Mouse (Mus musculus): ENCODE data around the gene Adk. TPM values are rescaled to one million over a fixed set of nuclear protein-coding genes. Genes with fewer than 3 reads are reported as not detected.

Gene Adk
- polyA plus RNA-seq, 1 experiment from 2014 or later: 475 TPM

DNA sequence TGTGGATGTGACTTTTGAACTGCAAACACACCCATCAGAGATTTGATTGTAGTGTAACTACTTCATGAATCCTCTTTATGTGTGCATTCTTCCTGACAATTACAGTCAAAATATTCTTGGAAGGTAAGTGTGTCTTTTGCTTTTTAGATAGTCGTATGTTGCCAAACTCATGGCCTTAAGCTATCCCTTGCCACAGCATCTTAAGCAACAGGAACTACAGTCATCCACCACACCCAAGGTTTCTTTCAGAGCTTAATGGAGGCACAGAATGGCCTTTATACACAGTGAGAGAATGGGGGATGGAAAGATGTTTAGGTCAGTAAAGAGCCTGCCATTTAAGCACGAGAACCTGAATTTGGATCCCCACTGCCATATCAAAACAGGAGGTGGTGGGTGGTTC, 4.5 kb upstream of the Adk start:
- Histone ChIP-seq H3K27me3 (ENCODE audit: insufficient read depth, low read length) (no peaks in the 10 kb centered on the region), H3K27ac (ENCODE audit: low read depth) (peak overlapping the region; percentile 66; the same call in 1 of the 2 replicates), H3K36me3 (replicated peaks; ENCODE audit: insufficient read depth, low read length) (peaks cover 19% of the 10 kb centered on the region), H3K4me3 (ENCODE audit: low read depth, low read length) (no peak overlapping the region), H3K9ac (replicated peaks) (no peak overlapping the region), H3K4me1 (ENCODE audit: insufficient read depth) (peaks cover 11% of the 10 kb centered on the region; the same call in 1 of the 2 replicates), H3K9me3 (ENCODE audit: low read length) (no peaks in the 10 kb centered on the region), H3K4me2 (ENCODE audit: low read depth, low read length) (peak overlapping the region; percentile 33; the same call in 1 of the 2 replicates)
- TF ChIP-seq EP300 (IDR thresholded peaks at IDR 0.05; ENCODE audit: low read depth) (no peak), CTCF (IDR thresholded peaks at IDR 0.05; ENCODE audit: low read depth) (no peak)
- ATAC-seq (no peak), DNase-seq (no peak)
- 77% methylated on average over 2 of the region's 2 CpGs for WGBS (ENCODE audit: insufficient replicate concordance)

DNA sequence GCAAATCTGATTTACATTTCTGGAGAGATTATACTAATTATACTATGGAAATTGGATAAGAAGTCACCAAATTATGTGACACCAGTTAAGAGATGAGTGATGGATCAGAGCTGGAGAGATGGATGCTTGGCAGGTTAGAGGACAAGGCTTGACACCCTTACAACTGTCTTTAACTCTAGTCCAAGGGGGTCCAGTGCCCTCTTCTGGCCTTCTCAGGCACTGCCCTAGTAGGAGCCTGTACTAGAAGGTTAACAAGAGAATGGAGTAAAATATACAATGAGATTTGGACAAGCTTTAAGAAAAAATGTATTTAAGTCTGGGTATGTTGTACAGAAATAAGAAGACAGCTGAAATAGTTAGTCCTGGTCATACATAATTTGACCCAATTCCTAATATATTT, 3.5 kb upstream of the Adk start:
- peak; percentile 57 for DNase-seq
- H3K36me3 ChIP-seq (replicated peaks; ENCODE audit: insufficient read depth, low read length): peaks cover 12% of the 10 kb centered on the region; the same call in 1 of the 2 replicates
- peaks cover 16% of the 10 kb centered on the region; the same call in 1 of the 2 replicates for H3K4me1 ChIP-seq (ENCODE audit: insufficient read depth)
- TF ChIP-seq EP300 (IDR thresholded peaks at IDR 0.05; ENCODE audit: low read depth): no peak
- peak; percentile 75 for TF ChIP-seq CTCF (IDR thresholded peaks at IDR 0.05; ENCODE audit: low read depth)
- H3K4me3 ChIP-seq (ENCODE audit: low read depth, low read length): no peak overlapping the region
- H3K4me2 ChIP-seq (ENCODE audit: low read depth, low read length): no peak overlapping the region
- no peak for ATAC-seq
- no peaks in the 10 kb centered on the region for H3K9me3 ChIP-seq (ENCODE audit: low read length)
- H3K9ac ChIP-seq (replicated peaks): no peak overlapping the region
- H3K27me3 ChIP-seq (ENCODE audit: insufficient read depth, low read length): no peaks in the 10 kb centered on the region
- H3K27ac ChIP-seq (ENCODE audit: low read depth): no peak overlapping the region

DNA sequence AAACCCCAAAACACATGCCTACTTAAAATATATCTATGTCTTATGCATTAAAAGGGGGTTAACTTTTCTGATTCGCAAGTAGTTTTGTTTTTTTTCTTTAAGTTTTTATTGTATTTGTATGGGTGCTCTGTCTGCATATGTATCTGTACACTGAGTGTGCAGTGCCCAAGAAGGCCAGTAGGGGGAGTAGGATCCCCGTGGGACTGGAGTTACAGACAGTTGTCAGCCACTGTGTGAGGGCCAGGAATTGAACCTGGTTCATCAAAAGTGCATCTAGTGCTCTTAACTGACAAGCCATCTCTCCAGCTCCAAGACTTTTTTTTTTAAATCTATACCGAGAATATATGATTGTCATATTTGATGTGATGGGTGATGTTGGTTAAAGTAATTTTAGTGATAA, 1.6 kb upstream of the Adk start:
- 70% methylated on average over 3 of the region's 3 CpGs for WGBS (ENCODE audit: insufficient replicate concordance)
- no peak overlapping the region for H3K27ac ChIP-seq (ENCODE audit: low read depth)
- peaks cover 16% of the 10 kb centered on the region; the same call in 1 of the 2 replicates for H3K4me1 ChIP-seq (ENCODE audit: insufficient read depth)
- peak overlapping the region; percentile 87 for H3K4me2 ChIP-seq (ENCODE audit: low read depth, low read length)
- TF ChIP-seq CTCF (IDR thresholded peaks at IDR 0.05; ENCODE audit: low read depth) (peak; percentile 74), EP300 (IDR thresholded peaks at IDR 0.05; ENCODE audit: low read depth) (no peak)
- DNase-seq (peak; percentile 73), ATAC-seq (no peak)
- H3K27me3 ChIP-seq (ENCODE audit: insufficient read depth, low read length): no peaks in the 10 kb centered on the region
- H3K9me3 ChIP-seq (ENCODE audit: low read length): no peaks in the 10 kb centered on the region
- H3K4me3 ChIP-seq (ENCODE audit: low read depth, low read length): peak overlapping the region; percentile 96; the same call in 1 of the 2 replicates
- 0 out of 2 replicates have a peak, but pooled peaks cover 5% of the 10 kb centered on the region for H3K36me3 ChIP-seq (replicated peaks; ENCODE audit: insufficient read depth, low read length)
- no peak overlapping the region for H3K9ac ChIP-seq (replicated peaks)

DNA sequence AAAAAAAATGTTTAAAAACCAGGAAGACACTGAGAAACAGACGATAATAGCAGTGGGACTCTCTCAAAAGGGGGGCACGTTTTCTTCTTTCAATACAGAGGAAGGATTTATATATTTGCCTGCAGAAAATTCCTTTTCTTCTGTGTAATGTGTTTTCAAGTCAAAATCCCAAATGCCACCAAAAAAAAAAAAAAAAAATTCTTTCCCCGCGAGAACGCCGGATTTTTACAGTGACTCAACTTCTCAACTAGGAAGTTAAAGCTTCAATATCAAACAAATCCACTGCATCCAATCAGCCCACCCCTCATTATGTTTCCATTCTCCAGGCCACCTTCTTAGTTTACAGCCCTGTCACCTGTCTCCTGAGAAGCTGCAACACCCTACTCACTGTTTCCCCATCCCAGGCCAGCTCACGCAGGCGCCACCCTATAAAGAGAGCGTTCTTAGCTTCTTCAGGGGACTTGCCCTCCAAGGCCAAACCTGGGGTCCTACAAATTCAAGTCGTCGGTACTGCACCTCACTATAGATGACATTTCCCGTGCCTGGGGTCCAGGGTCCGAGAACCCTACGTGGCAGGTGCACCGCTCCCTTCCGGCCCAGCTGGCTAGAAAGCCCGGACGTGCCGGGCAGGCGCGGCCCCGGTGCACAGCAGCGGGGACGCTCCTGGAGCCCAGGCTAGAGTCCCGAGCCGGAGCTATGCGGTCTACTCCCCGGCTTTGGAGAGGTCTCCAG, 828 bp upstream of the Adk start:
- peaks cover 16% of the 10 kb centered on the region; the same call in 1 of the 2 replicates for H3K4me1 ChIP-seq (ENCODE audit: insufficient read depth)
- peak overlapping the region; percentile 96 for H3K27ac ChIP-seq (ENCODE audit: low read depth)
- H3K4me2 ChIP-seq (ENCODE audit: low read depth, low read length): peak overlapping the region; percentile 87
- peak overlapping the region; percentile 96 for H3K4me3 ChIP-seq (ENCODE audit: low read depth, low read length)
- no peak for TF ChIP-seq CTCF (IDR thresholded peaks at IDR 0.05; ENCODE audit: low read depth)
- no peak for TF ChIP-seq EP300 (IDR thresholded peaks at IDR 0.05; ENCODE audit: low read depth)
- no peaks in the 10 kb centered on the region for H3K9me3 ChIP-seq (ENCODE audit: low read length)
- H3K27me3 ChIP-seq (ENCODE audit: insufficient read depth, low read length): no peaks in the 10 kb centered on the region
- H3K9ac ChIP-seq (replicated peaks): peak overlapping the region; percentile 93
- WGBS (ENCODE audit: insufficient replicate concordance): 6% methylated on average over 25 of the region's 28 CpGs
- DNase-seq (no peak), ATAC-seq (peak; percentile 0; the same call in 1 of the 2 replicates)
- H3K36me3 ChIP-seq (replicated peaks; ENCODE audit: insufficient read depth, low read length): 0 out of 2 replicates have a peak, but pooled peaks cover 3% of the 10 kb centered on the region

DNA sequence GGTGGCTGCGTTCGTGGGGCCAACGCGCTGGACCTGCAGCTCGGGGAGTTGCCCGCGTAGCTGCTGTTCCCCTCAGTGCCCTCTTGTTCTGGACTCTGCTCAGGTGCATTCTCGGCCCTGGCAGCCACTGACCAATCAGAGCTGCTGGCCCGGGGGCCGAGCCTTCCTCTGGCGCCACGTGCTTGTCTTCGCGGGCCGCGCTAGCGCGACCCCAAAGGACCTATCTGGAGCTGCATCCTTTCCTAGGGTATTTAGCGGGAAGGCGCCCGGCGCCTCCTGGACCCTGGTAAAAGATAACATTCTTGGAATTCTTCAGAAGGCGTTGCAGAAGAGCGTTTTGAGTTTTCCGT, 382 bp downstream of the Adk start:
- ATAC-seq (peak; percentile 77), DNase-seq (peak; percentile 81)
- peaks cover 15% of the 10 kb centered on the region; the same call in 1 of the 2 replicates for H3K4me1 ChIP-seq (ENCODE audit: insufficient read depth)
- H3K9me3 ChIP-seq (ENCODE audit: low read length): no peaks in the 10 kb centered on the region
- TF ChIP-seq EP300 (IDR thresholded peaks at IDR 0.05; ENCODE audit: low read depth) (no peak; the same call in 1 of the 2 replicates), CTCF (IDR thresholded peaks at IDR 0.05; ENCODE audit: low read depth) (peak; percentile 40)
- under 1% methylated on average over 25 of the region's 25 CpGs for WGBS (ENCODE audit: insufficient replicate concordance)
- no peaks in the 10 kb centered on the region for H3K27me3 ChIP-seq (ENCODE audit: insufficient read depth, low read length)
- H3K36me3 ChIP-seq (replicated peaks; ENCODE audit: insufficient read depth, low read length): no peaks in the 10 kb centered on the region
- H3K4me2 ChIP-seq (ENCODE audit: low read depth, low read length): peak overlapping the region; percentile 87
- peak overlapping the region; percentile 64 for H3K9ac ChIP-seq (replicated peaks)
- H3K4me3 ChIP-seq (ENCODE audit: low read depth, low read length): peak overlapping the region; percentile 96
- H3K27ac ChIP-seq (ENCODE audit: low read depth): peak overlapping the region; percentile 96

DNA sequence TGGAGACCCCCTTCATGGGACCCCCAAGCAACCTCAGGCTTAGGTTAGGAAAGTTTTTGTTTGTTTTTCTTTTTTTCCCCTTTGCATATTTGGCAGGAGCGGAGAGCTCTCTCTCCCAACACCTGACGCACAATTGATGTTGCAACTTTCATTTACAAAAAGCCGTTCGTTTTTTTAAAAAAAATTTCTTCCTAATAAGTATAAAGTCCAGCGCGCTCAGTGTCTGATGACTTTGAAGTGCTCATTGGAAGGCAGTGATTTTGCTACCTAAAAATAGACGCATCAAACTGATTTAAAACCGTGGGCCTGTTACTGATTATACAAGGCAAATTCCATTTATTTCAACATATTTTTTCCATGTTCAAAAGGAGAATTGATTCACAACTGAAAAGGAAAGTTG, 777 bp downstream of the Adk start:
- whole genome bisulfite sequencing (ENCODE audit: insufficient replicate concordance): 8% methylated on average over 8 of the region's 8 CpGs
- no peak for DNase-seq
- Histone ChIP-seq H3K27ac (ENCODE audit: low read depth) (peak overlapping the region; percentile 96), H3K4me1 (ENCODE audit: insufficient read depth) (peaks cover 11% of the 10 kb centered on the region; the same call in 1 of the 2 replicates), H3K4me2 (ENCODE audit: low read depth, low read length) (peak overlapping the region; percentile 87), H3K9ac (replicated peaks) (peak overlapping the region; percentile 64), H3K36me3 (replicated peaks; ENCODE audit: insufficient read depth, low read length) (no peaks in the 10 kb centered on the region), H3K4me3 (ENCODE audit: low read depth, low read length) (peak overlapping the region; percentile 96), H3K27me3 (ENCODE audit: insufficient read depth, low read length) (no peaks in the 10 kb centered on the region), H3K9me3 (ENCODE audit: low read length) (no peaks in the 10 kb centered on the region)
- TF ChIP-seq CTCF (IDR thresholded peaks at IDR 0.05; ENCODE audit: low read depth) (no peak), EP300 (IDR thresholded peaks at IDR 0.05; ENCODE audit: low read depth) (no peak; the same call in 1 of the 2 replicates)
- ATAC-seq: peak; percentile 1; the same call in 1 of the 2 replicates
